Mouse (Mus musculus) embryonic facial prominence, embryonic 12.5 days (tissue): ENCODE measurements around the gene Syce1. TPM values are rescaled to one million over a fixed set of nuclear protein-coding genes. Genes with fewer than 3 reads are reported as not detected.
"Not testable (repeated sequence)": the region's sequence is repeated elsewhere in the genome, so short reads cannot be mapped to it uniquely, and the experiment has no call there.

Experiments used
- ATAC-seq: fragments of 200-750 bp; cut with Nextera tagmentation; 2 replicates; pipeline ENCODE4 v1.8.0; 2017; ENCODE audit not compliant: insufficient number of reproducible peaks, insufficient read depth, low FRiP score, low TSS enrichment
- H3K27ac ChIP-seq: fragments of 300-500 bp; sonication (generic); 2 replicates; pipeline ENCODE4 v1.5.1; 2016; ENCODE audit warnings: mild to moderate bottlenecking
- H3K27me3 ChIP-seq: fragments of 300-500 bp; sonication (generic); 2 replicates; pipeline ENCODE4 v1.6.1; 2016; ENCODE audit warnings: mild to moderate bottlenecking, moderate library complexity
- H3K36me3 ChIP-seq: fragments of 300-500 bp; sonication (generic); 2 replicates; pipeline ENCODE4 v1.6.1; 2016; ENCODE audit warnings: mild to moderate bottlenecking
- H3K4me1 ChIP-seq: fragments of 300-500 bp; sonication (generic); 2 replicates; pipeline ENCODE4 v1.6.1; 2016
- H3K4me2 ChIP-seq: fragments of 300-500 bp; sonication (generic); replicated peaks from 2 replicates; pipeline ENCODE4 v1.6.1; 2016; ENCODE audit warnings: mild to moderate bottlenecking, moderate library complexity
- H3K4me3 ChIP-seq: fragments of 300-500 bp; sonication (generic); 2 replicates; pipeline ENCODE4 v1.5.1; 2016; ENCODE audit warnings: mild to moderate bottlenecking
- H3K9ac ChIP-seq: fragments of 300-500 bp; sonication (generic); 2 replicates; pipeline ENCODE4 v1.6.1; 2016; ENCODE audit warnings: mild to moderate bottlenecking, moderate library complexity
- H3K9me3 ChIP-seq: fragments of 300-500 bp; sonication (generic); 2 replicates; pipeline ENCODE4 v1.6.1; 2016; ENCODE audit warnings: mild to moderate bottlenecking, moderate library complexity
- WGBS: fragments of 180-500 bp; shearing (Covaris S2); methylation state at CpG from one replicate; pipeline ENCODE4 v1.1.7; 2016; 5-methylcytosine and 5-hydroxymethylcytosine counted together
- polyA plus RNA-seq: library from polyadenylated mRNA; unstranded; fragments of >200 nt; fragmentation: Nextera tagmentation; extraction: Ambion mirVana; gene quantifications from 2 replicates; pipeline ENCODE4 v1.2.1, GENCODE M21; 2016

Gene Syce1
- polyA plus RNA-seq, 1 experiment from 2014 or later = 0.14 TPM

GRCm38 (mm10) chr7:140812850-140813249, 25.2 kb upstream of the Syce1 start:
- no peak for ATAC-seq
- Histone ChIP-seq H3K9ac (no peak overlapping the region), H3K36me3 (peaks cover 14% of the 10 kb centered on the region), H3K9me3 (no peaks in the 10 kb centered on the region), H3K27ac (no peak overlapping the region), H3K4me3 (no peak overlapping the region), H3K4me1 (no peaks in the 10 kb centered on the region), H3K27me3 (no peaks in the 10 kb centered on the region), H3K4me2 (no peak overlapping the region)
- 87% methylated on average over 12 of the region's 12 CpGs for WGBS

GRCm38 (mm10) chr7:140811714-140812113, 24.1 kb upstream of the Syce1 start:
- H3K4me1 ChIP-seq = no peaks in the 10 kb centered on the region
- WGBS = 90% methylated on average over 13 of the region's 13 CpGs
- H3K27me3 ChIP-seq = no peaks in the 10 kb centered on the region
- H3K27ac ChIP-seq = no peak overlapping the region
- no peak overlapping the region for H3K9ac ChIP-seq
- no peak overlapping the region for H3K4me3 ChIP-seq
- no peak for ATAC-seq
- peaks cover 14% of the 10 kb centered on the region for H3K36me3 ChIP-seq
- H3K4me2 ChIP-seq = no peak overlapping the region
- H3K9me3 ChIP-seq = no peaks in the 10 kb centered on the region

DNA sequence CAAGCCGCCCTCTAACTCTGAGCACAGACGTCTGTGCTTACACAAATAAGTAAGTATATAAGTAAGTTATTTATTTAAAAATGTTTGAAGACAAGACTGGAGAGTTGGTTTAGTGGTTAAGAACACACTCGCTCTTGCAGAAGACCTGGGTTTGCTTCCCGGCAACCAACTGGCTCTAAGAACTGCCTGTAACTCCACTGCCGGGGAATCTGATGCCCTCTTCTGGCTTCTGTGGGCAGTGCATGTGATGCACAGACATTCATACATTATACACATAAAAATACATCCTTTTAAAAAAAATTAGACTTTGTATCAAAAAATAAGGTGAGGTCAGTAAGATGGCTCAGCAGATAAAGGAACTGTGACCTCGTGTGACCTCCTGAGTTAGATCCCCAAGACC, 22.8 kb upstream of the Syce1 start:
- no peak for ATAC-seq
- Histone ChIP-seq H3K27ac (no peak overlapping the region), H3K9ac (no peak overlapping the region), H3K27me3 (no peaks in the 10 kb centered on the region), H3K9me3 (no peaks in the 10 kb centered on the region), H3K36me3 (peaks cover 14% of the 10 kb centered on the region), H3K4me3 (no peak overlapping the region), H3K4me1 (no peaks in the 10 kb centered on the region), H3K4me2 (no peak overlapping the region)
- WGBS = 88% methylated on average over 6 of the region's 6 CpGs

GRCm38 (mm10) chr7:140805704-140806103, 18.1 kb upstream of the Syce1 start:
- ATAC-seq = no peak; the same call in 1 of the 2 replicates

GRCm38 (mm10) chr7:140802629-140803028, 15.0 kb upstream of the Syce1 start:
- Histone ChIP-seq H3K9me3 (no peaks in the 10 kb centered on the region), H3K27ac (no peak overlapping the region), H3K27me3 (no peaks in the 10 kb centered on the region), H3K9ac (no peak overlapping the region), H3K4me1 (no peaks in the 10 kb centered on the region), H3K4me2 (no peak overlapping the region), H3K36me3 (no peaks in the 10 kb centered on the region), H3K4me3 (no peak overlapping the region)
- ATAC-seq = no peak
- 72% methylated on average over 6 of the region's 6 CpGs for WGBS

More at GRCm38 (mm10) chr7:140805704-140806103, 18.1 kb upstream of the Syce1 start:
- no peak overlapping the region for H3K4me3 ChIP-seq
- H3K36me3 ChIP-seq = peaks cover 5% of the 10 kb centered on the region; the same call in 1 of the 2 replicates
- no peak overlapping the region for H3K9ac ChIP-seq
- no peaks in the 10 kb centered on the region for H3K4me1 ChIP-seq
- no peaks in the 10 kb centered on the region for H3K27me3 ChIP-seq
- no peaks in the 10 kb centered on the region for H3K9me3 ChIP-seq
- H3K27ac ChIP-seq = no peak overlapping the region
- no peak overlapping the region for H3K4me2 ChIP-seq
- WGBS = 7% methylated on average over 1 of the region's 1 CpGs

DNA sequence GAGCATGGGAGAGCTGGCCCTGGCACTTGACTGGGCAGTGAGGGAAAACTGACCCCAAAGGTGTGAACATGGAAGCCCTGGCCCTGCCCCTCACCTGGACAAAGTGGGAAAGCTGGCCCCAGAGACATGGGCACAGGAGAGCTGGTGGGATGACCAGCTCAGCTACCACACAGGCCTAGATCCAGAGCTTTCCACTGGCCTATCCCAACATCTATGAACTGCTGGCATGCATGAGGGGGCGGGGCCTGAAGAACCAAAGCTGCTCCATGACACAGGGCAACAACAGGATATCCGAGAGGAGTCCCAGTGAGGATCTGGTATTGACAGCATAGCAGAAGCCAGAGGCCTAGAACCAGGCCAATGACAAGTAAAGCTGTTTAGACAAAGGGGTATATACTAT, 10.6 kb upstream of the Syce1 start:
- 61% methylated on average over 2 of the region's 2 CpGs for WGBS
- no peak overlapping the region for H3K27ac ChIP-seq
- ATAC-seq = 0 out of 2 replicates have a peak, but pooled peaks have one; percentile 60

DNA sequence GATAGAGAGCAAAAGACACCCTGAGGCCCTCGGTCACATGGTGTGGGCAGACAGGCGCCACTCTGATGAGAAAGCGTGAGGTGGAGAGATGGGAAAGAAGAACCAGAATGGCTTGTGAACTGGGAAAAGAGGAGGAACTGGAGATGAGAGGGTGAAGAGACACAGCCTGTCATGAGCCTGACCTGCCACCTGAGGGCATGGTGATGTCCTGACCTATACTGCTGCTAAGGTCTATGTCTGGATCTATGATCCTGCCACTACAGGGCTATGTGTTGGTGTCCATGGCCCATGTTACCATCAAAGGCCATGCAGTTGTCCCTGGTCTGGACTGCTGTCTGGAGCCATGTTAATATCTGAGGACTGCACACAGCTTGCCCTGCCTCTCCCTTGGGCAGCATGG, 10.0 kb upstream of the Syce1 start:
- H3K4me1 ChIP-seq = no peaks in the 10 kb centered on the region
- no peak overlapping the region for H3K4me2 ChIP-seq
- no peaks in the 10 kb centered on the region for H3K9me3 ChIP-seq
- 0 out of 2 replicates have a peak, but pooled peaks have one; percentile 10 for ATAC-seq
- H3K27ac ChIP-seq = no peak overlapping the region
- H3K36me3 ChIP-seq = no peaks in the 10 kb centered on the region
- 91% methylated on average over 3 of the region's 3 CpGs for WGBS
- H3K9ac ChIP-seq = no peak overlapping the region
- H3K4me3 ChIP-seq = no peak overlapping the region
- H3K27me3 ChIP-seq = no peaks in the 10 kb centered on the region

More for the DNA sequence above, 10.6 kb upstream of the Syce1 start:
- Histone ChIP-seq H3K27me3 (no peaks in the 10 kb centered on the region), H3K36me3 (no peaks in the 10 kb centered on the region), H3K9me3 (no peaks in the 10 kb centered on the region), H3K4me1 (no peaks in the 10 kb centered on the region), H3K4me2 (no peak overlapping the region), H3K4me3 (no peak overlapping the region), H3K9ac (no peak overlapping the region)

DNA sequence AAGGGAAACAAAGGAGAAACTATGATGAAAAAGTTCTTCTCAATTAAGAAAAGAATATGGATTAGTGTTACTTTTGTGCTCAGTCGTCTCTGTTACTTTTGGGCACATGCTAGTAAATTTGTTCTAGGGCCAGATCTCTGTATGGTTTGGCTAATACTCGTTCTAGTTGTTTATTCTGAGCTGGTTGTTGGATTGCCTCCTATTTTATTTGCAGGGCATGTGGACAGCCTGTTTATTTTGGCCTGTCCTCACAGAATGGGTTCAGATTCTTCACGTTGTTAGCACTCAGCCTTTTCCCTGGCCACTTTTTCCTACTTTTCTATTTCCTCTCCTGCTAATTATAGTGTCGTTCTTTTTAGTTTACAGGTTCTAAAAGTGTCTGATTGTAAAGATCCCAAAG, 5.9 kb upstream of the Syce1 start:
- no peaks in the 10 kb centered on the region for H3K4me1 ChIP-seq
- no peaks in the 10 kb centered on the region for H3K9me3 ChIP-seq
- no peak overlapping the region for H3K27ac ChIP-seq
- 74% methylated on average over 4 of the region's 4 CpGs for WGBS
- ATAC-seq = no peak
- H3K36me3 ChIP-seq = no peaks in the 10 kb centered on the region
- no peak overlapping the region for H3K9ac ChIP-seq
- no peaks in the 10 kb centered on the region for H3K27me3 ChIP-seq
- H3K4me3 ChIP-seq = no peak overlapping the region
- H3K4me2 ChIP-seq = no peak overlapping the region

DNA sequence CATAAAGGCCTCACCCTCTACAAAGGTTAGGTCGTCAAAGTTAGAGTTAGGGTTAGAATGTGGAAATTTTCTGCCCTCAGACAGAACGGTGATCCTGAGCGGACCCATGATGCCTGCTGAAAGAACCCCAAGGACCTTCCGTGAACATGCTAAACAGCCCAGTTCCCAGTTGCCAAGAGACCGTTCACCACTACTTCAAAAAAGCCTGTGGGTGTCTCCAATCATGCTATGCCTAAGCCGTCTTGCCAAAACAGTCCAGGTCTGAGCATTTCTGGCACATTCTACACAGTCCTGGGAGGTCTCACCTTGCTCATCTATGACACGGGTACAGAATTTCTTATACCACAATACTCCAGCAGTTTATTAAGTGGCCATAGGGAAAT, 392 bp upstream of the Syce1 start:
- H3K27me3 ChIP-seq = no peaks in the 10 kb centered on the region
- no peak overlapping the region for H3K4me2 ChIP-seq
- 82% methylated on average over 7 of the region's 7 CpGs for WGBS
- H3K36me3 ChIP-seq = no peaks in the 10 kb centered on the region
- ATAC-seq = no peak
- no peak overlapping the region for H3K9ac ChIP-seq
- no peaks in the 10 kb centered on the region for H3K4me1 ChIP-seq
- H3K27ac ChIP-seq = no peak overlapping the region
- no peak overlapping the region for H3K4me3 ChIP-seq
- H3K9me3 ChIP-seq = no peaks in the 10 kb centered on the region

DNA sequence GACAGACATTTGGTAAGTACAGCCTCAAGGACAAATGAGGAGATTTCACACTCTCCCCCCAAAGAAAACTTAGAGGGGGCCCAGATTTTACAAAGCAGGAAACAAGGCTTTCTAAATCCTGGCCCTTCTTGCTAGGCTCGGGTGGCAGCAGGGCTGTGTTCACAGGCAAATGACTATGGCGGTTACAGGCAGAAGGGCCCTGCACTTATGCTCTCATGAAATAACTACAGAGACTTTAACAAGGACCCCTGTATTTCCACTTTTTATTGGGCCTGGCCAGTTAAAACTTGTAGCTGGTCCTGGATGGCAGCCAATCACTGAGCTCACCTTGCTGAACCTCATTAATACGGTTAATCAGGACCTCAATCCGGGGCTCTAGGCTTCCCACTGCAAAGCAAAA, 7.1 kb downstream of the Syce1 start:
- Histone ChIP-seq H3K9me3 (no peaks in the 10 kb centered on the region), H3K27ac (no peak overlapping the region), H3K4me1 (no peaks in the 10 kb centered on the region), H3K36me3 (no peaks in the 10 kb centered on the region), H3K4me2 (no peak overlapping the region), H3K9ac (no peak overlapping the region), H3K4me3 (no peak overlapping the region), H3K27me3 (no peaks in the 10 kb centered on the region)
- WGBS = 79% methylated on average over 4 of the region's 4 CpGs
- ATAC-seq = no peak

DNA sequence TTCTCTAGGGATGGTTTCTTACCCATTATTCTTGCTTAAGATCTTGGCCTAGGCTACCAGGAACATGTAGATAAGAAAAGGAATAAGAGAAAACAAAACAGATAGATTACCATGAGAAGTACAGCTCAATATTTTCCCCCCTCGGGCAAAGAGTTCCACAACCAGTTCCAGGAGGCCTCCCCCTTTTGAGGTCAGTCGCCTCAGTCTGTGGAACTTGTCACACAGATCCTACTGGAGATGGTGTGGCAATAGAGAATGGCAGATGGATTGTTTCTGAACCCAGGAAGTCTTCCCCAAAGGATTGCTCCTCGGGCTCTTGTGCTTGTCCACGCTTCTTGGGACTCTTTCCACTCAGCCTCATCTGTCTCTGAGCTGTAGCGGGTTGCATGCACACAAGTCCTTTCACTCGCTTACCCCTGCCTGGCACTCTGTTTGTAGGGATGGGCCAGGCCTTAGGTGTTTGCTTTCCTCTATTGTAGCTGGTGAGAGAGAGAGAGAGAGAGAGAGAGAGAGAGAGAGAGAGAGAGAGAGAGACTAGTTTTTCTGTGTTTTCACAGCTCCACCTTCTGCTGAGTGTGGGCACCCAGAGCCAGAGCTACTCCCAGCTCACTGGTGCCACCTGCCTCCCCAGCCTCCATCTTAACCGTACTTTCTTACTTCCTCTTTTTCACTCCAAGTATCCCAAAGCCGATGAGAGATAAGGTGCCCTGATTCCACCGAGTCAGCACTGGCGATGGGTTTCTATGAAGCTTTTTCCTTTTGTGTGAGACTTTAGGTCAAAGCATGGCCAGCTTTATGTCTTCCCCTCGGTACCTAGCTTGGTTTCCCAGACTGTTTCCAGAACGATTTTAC, 21.5 kb downstream of the Syce1 start:
- no peak overlapping the region for H3K4me2 ChIP-seq
- ATAC-seq = no peak
- H3K9ac ChIP-seq = no peak overlapping the region
- H3K4me3 ChIP-seq = no peak overlapping the region
- no peaks in the 10 kb centered on the region for H3K9me3 ChIP-seq
- no peaks in the 10 kb centered on the region for H3K4me1 ChIP-seq
- no peaks in the 10 kb centered on the region for H3K27me3 ChIP-seq
- no peak overlapping the region for H3K27ac ChIP-seq
- H3K36me3 ChIP-seq = no peaks in the 10 kb centered on the region
- 79% methylated on average over 12 of the region's 12 CpGs for WGBS

- not testable (repeated sequence) for ATAC-seq, H3K9me3 ChIP-seq, H3K36me3 ChIP-seq, H3K27ac ChIP-seq, H3K27me3 ChIP-seq, H3K4me1 ChIP-seq, H3K9ac ChIP-seq, H3K4me3 ChIP-seq, H3K4me2 ChIP-seq
- WGBS = 67% methylated on average over 1 of the region's 1 CpGs
Measured at GRCm38 (mm10) chr7:140765391-140765790, 22.3 kb downstream of the Syce1 start.
